Mouse (Mus musculus) cortical plate, adult 2 months (tissue): ENCODE data around the gene Adh5.

Source experiments
- CTCF ChIP-seq: fragments of 200-500 bp; IDR thresholded peaks from 2 replicates; pipeline ENCODE4 v1.5.1; 2011; ENCODE audit warnings: mild to moderate bottlenecking, control low read depth, low read length; ENCODE audit not compliant: insufficient read depth; ENCODE audit errors: extremely low read depth
- POLR2A ChIP-seq: fragments of 200-500 bp; IDR thresholded peaks from 2 replicates; pipeline ENCODE4 v1.6.1; 2011; ENCODE audit warnings: mild to moderate bottlenecking, low read length, control low read depth; ENCODE audit not compliant: insufficient read depth; ENCODE audit errors: extremely low read depth

- TF ChIP-seq CTCF (no peak), POLR2A (no peak)
Observed at GRCm38 (mm10) chr3:138405341-138405740, 37.6 kb upstream of the Adh5 start.
